Mouse (Mus musculus) olfactory bulb, adult 2 months (tissue): ENCODE results near the gene Clps.

Experiments
- CTCF ChIP-seq: fragments of 200-500 bp; IDR thresholded peaks from 2 replicates; pipeline ENCODE4 v1.5.1; 2012; ENCODE audit warnings: low read depth, mild to moderate bottlenecking, low read length, moderate library complexity; ENCODE audit not compliant: insufficient read depth
- POLR2A ChIP-seq: fragments of 200-500 bp; IDR thresholded peaks from 2 replicates; pipeline ENCODE4 v1.6.1; 2012; ENCODE audit warnings: mild to moderate bottlenecking, low read depth, low read length, moderate library complexity; ENCODE audit not compliant: insufficient read depth

DNA sequence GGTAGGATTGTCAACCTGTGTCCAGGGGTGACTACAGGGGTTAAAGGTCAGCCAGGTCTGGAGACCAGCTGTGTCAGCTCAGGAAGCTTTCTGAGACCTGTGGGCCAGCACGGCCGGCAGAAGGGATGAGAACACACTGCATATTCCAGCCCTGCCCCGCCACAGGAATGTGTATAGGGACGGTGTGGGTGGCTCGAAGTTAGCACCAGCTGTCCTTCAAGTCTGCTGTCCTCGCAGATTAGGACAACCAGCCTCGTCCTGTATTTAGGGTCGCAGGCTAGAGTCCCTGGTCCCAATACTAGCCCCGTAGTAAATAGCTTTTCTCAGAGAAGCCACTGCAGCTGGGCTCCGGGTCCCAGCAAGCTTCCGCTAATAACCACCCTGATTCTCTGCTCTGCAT is 12.0 kb downstream of the Clps start:
- no peak for TF ChIP-seq CTCF
- no peak for TF ChIP-seq POLR2A
